Mouse (Mus musculus): ENCODE measurements around the gene Ryr3.

DNA sequence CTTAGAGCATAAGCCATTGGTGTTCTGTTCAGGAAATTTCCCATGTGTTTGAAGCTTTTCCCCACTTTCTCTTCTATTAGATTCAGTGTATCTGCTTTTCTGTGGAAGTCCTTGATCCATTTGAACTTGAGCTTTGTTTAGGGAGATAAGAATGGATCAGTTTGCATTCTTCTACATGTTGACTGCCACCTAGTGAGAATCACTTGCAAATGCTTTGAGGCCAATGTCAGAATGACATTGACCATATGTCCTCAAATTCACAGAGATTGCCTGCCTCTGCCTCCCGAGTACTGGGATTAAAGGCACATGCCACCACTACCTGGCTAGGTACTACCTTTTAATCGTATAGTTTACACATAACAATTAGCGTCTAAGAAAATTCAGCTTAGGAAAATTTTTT, 604.3 kb downstream of the Ryr3 start:
- no peak for TF ChIP-seq CTCF (IDR thresholded peaks at IDR 0.05; ENCODE audit: borderline replicate concordance, extremely low read depth, insufficient read depth, insufficient read length)
- TF ChIP-seq POLR2A (IDR thresholded peaks at IDR 0.05; ENCODE audit: borderline replicate concordance, extremely low read depth, insufficient read depth, insufficient read length, poor library complexity, severe bottlenecking): no peak

Data from brain, embryonic 14.5 days (tissue).